Mouse (Mus musculus): ENCODE measurements at regions not wholly inside any gene's neighbourhood (a gene's known extent, or its start where the extent isn't known, plus 50 kb on each side); places are given as distances from the start of the nearest gene placed in this dataset.

DNA sequence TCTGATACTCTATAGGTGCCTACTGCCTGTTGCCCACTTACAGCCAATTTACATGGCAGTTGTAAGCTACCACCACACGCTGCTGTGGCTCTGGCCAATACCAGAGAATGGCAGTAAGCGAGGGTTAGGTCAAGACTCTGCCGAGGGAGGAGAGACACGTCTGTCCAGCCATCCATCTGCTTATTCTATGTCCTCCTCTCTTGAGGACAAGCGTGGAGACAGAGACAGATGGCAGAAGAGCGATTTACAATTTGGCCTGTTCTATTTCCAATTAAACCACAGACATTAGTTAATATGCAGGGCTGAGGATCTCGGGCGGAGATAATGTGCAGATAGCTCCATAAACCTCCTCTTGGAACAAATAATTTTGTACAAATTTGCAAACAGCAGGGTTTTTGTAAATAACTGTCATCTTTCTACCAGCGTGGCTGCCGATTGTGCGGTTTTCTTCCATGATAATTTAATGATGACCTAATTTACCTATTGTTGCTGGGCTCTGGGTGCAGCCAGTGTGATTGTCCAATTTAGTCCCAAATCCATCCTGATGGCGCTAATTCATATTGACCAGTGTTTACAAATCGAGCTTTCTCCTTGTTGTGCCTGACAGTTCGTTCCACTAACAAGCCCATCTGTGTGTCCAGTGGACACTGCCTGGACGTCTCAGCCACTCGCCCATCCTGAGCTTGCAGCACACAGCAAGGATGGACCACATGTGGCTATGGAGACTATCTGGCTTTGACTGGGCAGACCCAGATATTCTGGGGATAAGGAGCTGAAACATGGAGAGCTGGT is 88.4 kb upstream of the Nkx1-1 start:
- no peaks in the 10 kb centered on the region for H3K79me3 ChIP-seq (ENCODE audit: low read depth)
- H3K27me3 ChIP-seq (ENCODE audit: control insufficient read depth, insufficient read depth, insufficient read length), result peaks cover 82% of the 10 kb centered on the region
- no peak overlapping the region for H3K4me3 ChIP-seq (ENCODE audit: insufficient read depth, poor library complexity, severe bottlenecking)
- H3ac ChIP-seq (ENCODE audit: control insufficient read depth, insufficient read length, low read depth), result no peak overlapping the region
- no peaks in the 10 kb centered on the region for H3K79me2 ChIP-seq (ENCODE audit: control insufficient read depth, insufficient read depth)
- TF ChIP-seq MAX (IDR thresholded peaks at IDR 0.05), result no peak
- TF ChIP-seq CTCF (IDR thresholded peaks at IDR 0.05; ENCODE audit: control insufficient read depth, insufficient read depth, insufficient read length), result no peak
- TF ChIP-seq CEBPB (IDR thresholded peaks at IDR 0.05; ENCODE audit: low read depth), result no peak
- no peak for TF ChIP-seq MYOD1 (IDR thresholded peaks at IDR 0.05; ENCODE audit: control insufficient read depth, insufficient read length, low read depth)
- TF ChIP-seq MYOG (IDR thresholded peaks at IDR 0.05; ENCODE audit: control insufficient read depth, extremely low read depth, insufficient read length), result no peak
- no peak for TF ChIP-seq FOSL1 (IDR thresholded peaks at IDR 0.05; ENCODE audit: insufficient read depth, low read length, poor library complexity, severe bottlenecking)
- no peak for TF ChIP-seq USF1 (IDR thresholded peaks at IDR 0.05; ENCODE audit: low read depth)
- no peaks in the 10 kb centered on the region for H3K36me3 ChIP-seq (ENCODE audit: control insufficient read depth, insufficient read depth)

- TF ChIP-seq MYOG (IDR thresholded peaks at IDR 0.05; ENCODE audit: control insufficient read depth, extremely low read depth, insufficient read length), result no peak
- TF ChIP-seq FOSL1 (IDR thresholded peaks at IDR 0.05; ENCODE audit: insufficient read depth, low read length, poor library complexity, severe bottlenecking), result no peak
- no peak for TF ChIP-seq MAX (IDR thresholded peaks at IDR 0.05)
- no peak for TF ChIP-seq CTCF (IDR thresholded peaks at IDR 0.05; ENCODE audit: control insufficient read depth, insufficient read depth, insufficient read length)
- no peak for TF ChIP-seq CEBPB (IDR thresholded peaks at IDR 0.05; ENCODE audit: low read depth)
- TF ChIP-seq USF1 (IDR thresholded peaks at IDR 0.05; ENCODE audit: low read depth), result no peak
- TF ChIP-seq MYOD1 (IDR thresholded peaks at IDR 0.05; ENCODE audit: control insufficient read depth, insufficient read length, low read depth), result no peak
- Histone ChIP-seq H3ac (ENCODE audit: control insufficient read depth, insufficient read length, low read depth) (no peak overlapping the region), H3K79me2 (ENCODE audit: control insufficient read depth, insufficient read depth) (no peaks in the 10 kb centered on the region), H3K4me3 (ENCODE audit: insufficient read depth, poor library complexity, severe bottlenecking) (no peak overlapping the region), H3K36me3 (ENCODE audit: control insufficient read depth, insufficient read depth) (no peaks in the 10 kb centered on the region), H3K27me3 (ENCODE audit: control insufficient read depth, insufficient read depth, insufficient read length) (peaks cover 80% of the 10 kb centered on the region), H3K79me3 (ENCODE audit: low read depth) (no peaks in the 10 kb centered on the region)
Observed at GRCm38 (mm10) chr5:33520856-33521255, 87.1 kb upstream of the Nkx1-1 start.

DNA sequence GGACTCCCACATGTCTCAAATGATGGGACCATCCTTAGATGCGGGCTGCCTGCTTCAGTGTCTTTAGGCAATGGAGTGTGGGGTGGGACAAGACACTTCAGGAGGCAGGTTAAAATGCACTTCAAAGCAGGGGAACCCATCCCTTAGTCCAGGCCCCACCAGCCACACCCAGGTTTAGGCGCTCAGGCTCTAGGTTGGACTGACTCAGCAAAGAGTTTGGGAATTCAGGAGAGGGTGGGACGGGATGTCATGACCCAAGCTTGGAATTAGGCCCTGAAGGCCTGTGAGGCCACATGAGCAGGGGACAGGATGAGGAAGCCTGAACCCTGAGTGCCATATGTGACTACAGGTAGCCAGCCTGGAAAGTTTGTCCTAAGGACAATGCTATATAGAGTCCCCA is 85.6 kb upstream of the Nkx1-1 start:
- H3ac ChIP-seq (ENCODE audit: control insufficient read depth, insufficient read length, low read depth), result no peak overlapping the region
- TF ChIP-seq FOSL1 (IDR thresholded peaks at IDR 0.05; ENCODE audit: insufficient read depth, low read length, poor library complexity, severe bottlenecking) (no peak), MYOG (IDR thresholded peaks at IDR 0.05; ENCODE audit: control insufficient read depth, extremely low read depth, insufficient read length) (no peak), CTCF (IDR thresholded peaks at IDR 0.05; ENCODE audit: control insufficient read depth, insufficient read depth, insufficient read length) (no peak), MYOD1 (IDR thresholded peaks at IDR 0.05; ENCODE audit: control insufficient read depth, insufficient read length, low read depth) (no peak), USF1 (IDR thresholded peaks at IDR 0.05; ENCODE audit: low read depth) (no peak), CEBPB (IDR thresholded peaks at IDR 0.05; ENCODE audit: low read depth) (no peak), MAX (IDR thresholded peaks at IDR 0.05) (no peak)
- H3K79me2 ChIP-seq (ENCODE audit: control insufficient read depth, insufficient read depth), result no peaks in the 10 kb centered on the region
- peaks cover 80% of the 10 kb centered on the region for H3K27me3 ChIP-seq (ENCODE audit: control insufficient read depth, insufficient read depth, insufficient read length)
- no peak overlapping the region for H3K4me3 ChIP-seq (ENCODE audit: insufficient read depth, poor library complexity, severe bottlenecking)
- no peaks in the 10 kb centered on the region for H3K36me3 ChIP-seq (ENCODE audit: control insufficient read depth, insufficient read depth)
- H3K79me3 ChIP-seq (ENCODE audit: low read depth), result no peaks in the 10 kb centered on the region

DNA sequence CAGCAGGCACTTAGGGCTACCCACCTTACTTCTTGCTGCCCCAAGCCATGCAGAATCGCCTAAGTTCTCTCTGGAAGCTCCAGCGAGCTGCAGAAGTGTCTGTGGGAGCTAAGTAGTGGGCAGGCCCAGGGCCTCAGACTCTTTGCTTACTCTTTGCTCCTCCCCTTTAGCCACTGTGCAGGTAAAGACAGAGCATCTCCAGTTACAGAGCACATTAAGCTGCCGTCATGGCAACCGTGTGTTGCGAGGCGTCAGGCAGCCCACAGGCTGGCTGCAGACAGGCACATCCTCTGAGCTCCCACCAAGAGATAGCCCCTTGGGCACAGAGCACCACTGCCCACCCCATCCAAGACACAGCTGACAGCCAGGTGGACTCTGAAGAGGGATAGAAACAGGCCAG is 85.1 kb upstream of the Nkx1-1 start:
- H3K4me3 ChIP-seq (ENCODE audit: insufficient read depth, poor library complexity, severe bottlenecking), result no peak overlapping the region
- peaks cover 78% of the 10 kb centered on the region for H3K27me3 ChIP-seq (ENCODE audit: control insufficient read depth, insufficient read depth, insufficient read length)
- H3ac ChIP-seq (ENCODE audit: control insufficient read depth, insufficient read length, low read depth), result no peak overlapping the region
- TF ChIP-seq USF1 (IDR thresholded peaks at IDR 0.05; ENCODE audit: low read depth), result no peak
- no peak for TF ChIP-seq MYOG (IDR thresholded peaks at IDR 0.05; ENCODE audit: control insufficient read depth, extremely low read depth, insufficient read length)
- TF ChIP-seq MAX (IDR thresholded peaks at IDR 0.05), result no peak
- no peak for TF ChIP-seq MYOD1 (IDR thresholded peaks at IDR 0.05; ENCODE audit: control insufficient read depth, insufficient read length, low read depth)
- TF ChIP-seq CEBPB (IDR thresholded peaks at IDR 0.05; ENCODE audit: low read depth), result no peak
- TF ChIP-seq CTCF (IDR thresholded peaks at IDR 0.05; ENCODE audit: control insufficient read depth, insufficient read depth, insufficient read length), result no peak
- H3K36me3 ChIP-seq (ENCODE audit: control insufficient read depth, insufficient read depth), result no peaks in the 10 kb centered on the region
- no peaks in the 10 kb centered on the region for H3K79me2 ChIP-seq (ENCODE audit: control insufficient read depth, insufficient read depth)
- H3K79me3 ChIP-seq (ENCODE audit: low read depth), result no peaks in the 10 kb centered on the region

DNA sequence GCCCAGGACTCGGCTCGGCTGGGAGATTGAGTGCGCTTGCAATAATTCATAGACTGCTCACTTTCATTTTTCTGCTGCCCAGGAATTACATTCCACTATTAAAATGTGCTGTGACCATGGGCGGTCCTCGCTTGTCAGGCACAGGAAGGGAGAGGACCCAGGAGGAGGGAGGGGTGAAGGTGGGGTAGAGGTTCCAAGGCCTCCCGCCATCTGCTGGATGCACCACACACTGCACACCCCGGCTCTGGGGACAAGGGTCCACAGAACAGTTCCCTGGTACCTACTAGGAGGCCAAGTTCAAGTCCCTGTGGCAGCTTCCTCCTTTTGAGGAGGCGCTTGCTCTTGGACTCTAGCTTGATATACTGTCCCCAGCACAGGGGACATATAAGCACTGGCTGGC is 83.8 kb upstream of the Nkx1-1 start:
- Histone ChIP-seq H3K79me2 (ENCODE audit: control insufficient read depth, insufficient read depth) (no peaks in the 10 kb centered on the region), H3K36me3 (ENCODE audit: control insufficient read depth, insufficient read depth) (no peaks in the 10 kb centered on the region), H3ac (ENCODE audit: control insufficient read depth, insufficient read length, low read depth) (no peak overlapping the region), H3K79me3 (ENCODE audit: low read depth) (no peaks in the 10 kb centered on the region), H3K4me3 (ENCODE audit: insufficient read depth, poor library complexity, severe bottlenecking) (no peak overlapping the region), H3K27me3 (ENCODE audit: control insufficient read depth, insufficient read depth, insufficient read length) (peaks cover 84% of the 10 kb centered on the region)
- no peak for TF ChIP-seq CEBPB (IDR thresholded peaks at IDR 0.05; ENCODE audit: low read depth)
- TF ChIP-seq FOSL1 (IDR thresholded peaks at IDR 0.05; ENCODE audit: insufficient read depth, low read length, poor library complexity, severe bottlenecking), result no peak
- no peak for TF ChIP-seq MYOD1 (IDR thresholded peaks at IDR 0.05; ENCODE audit: control insufficient read depth, insufficient read length, low read depth)
- no peak for TF ChIP-seq USF1 (IDR thresholded peaks at IDR 0.05; ENCODE audit: low read depth)
- no peak for TF ChIP-seq MYOG (IDR thresholded peaks at IDR 0.05; ENCODE audit: control insufficient read depth, extremely low read depth, insufficient read length)
- no peak for TF ChIP-seq CTCF (IDR thresholded peaks at IDR 0.05; ENCODE audit: control insufficient read depth, insufficient read depth, insufficient read length)
- TF ChIP-seq MAX (IDR thresholded peaks at IDR 0.05), result no peak

All from C2C12 (cell line).